Mouse (Mus musculus): Measurements from ENCODE around the gene Rbp3. TPM values are rescaled to one million over a fixed set of nuclear protein-coding genes. Genes with fewer than 3 reads are reported as not detected.
A peak's percentile ranks its signal among the peaks of the same experiment; 100 is the strongest.

Gene Rbp3
- total and polyA plus RNA-seq, 3 experiments = not detected

GRCm38 (mm10) chr14:33952233-33952981 is 1.4 kb upstream of the Rbp3 start:
- dilution Hi-C loops (cut with MboI; ENCODE audit: extremely low pct_ligation_motif_present, extremely low pct_unique_long_range_greater_than_20kb, low sequenced_read_pairs) (no loop called here), in situ Hi-C loops (cut with MboI; ENCODE audit: low pct_ligation_motif_present, low pct_unique_long_range_greater_than_20kb, low sequenced_read_pairs) (no loop called here)
- Histone ChIP-seq H3K9ac (ENCODE audit: insufficient read depth, low read depth) (no peak overlapping the region), H3K36me3 (replicated peaks in 1 of 2; ENCODE audit: control insufficient read depth in 1 of 2, insufficient read depth in 1 of 2, low read length in 1 of 2) (no peaks in the 10 kb centered on the region), H3K4me3 (replicated peaks in 1 of 3; ENCODE audit: low read depth in 2 of 3, low read length in 2 of 3, poor library complexity in 1 of 3) (no peak overlapping the region), H3K27me3 (replicated peaks) (no peaks in the 10 kb centered on the region), H3K9me3 (replicated peaks; ENCODE audit: low read length) (no peaks in the 10 kb centered on the region), H3K79me2 (replicated peaks; ENCODE audit: control insufficient read depth, extremely low read depth, insufficient read depth, poor library complexity, severe bottlenecking) (no peaks in the 10 kb centered on the region), H3K4me1 (ENCODE audit: control insufficient read depth in 1 of 2, insufficient read depth in 2 of 2) (peaks cover 3 to 8% of the 10 kb centered on the region in 2 experiments; a peak in 2 of 4 replicates), H3K4me2 (ENCODE audit: insufficient read depth, low read depth, poor library complexity, severe bottlenecking) (no peak overlapping the region), H3K27ac (ENCODE audit: insufficient read depth, low read depth) (no peak overlapping the region)
- DNase-seq (ENCODE audit: extremely low read depth) = peak; percentile 46
- TF ChIP-seq USF2 (conservative IDR thresholded peaks at IDR 0.05; ENCODE audit: low read depth, low read length) (no peak), NRF1 (IDR thresholded peaks at IDR 0.05; ENCODE audit: low read depth, low read length) (no peak), SMC3 (IDR thresholded peaks at IDR 0.05; ENCODE audit: low read depth, low read length) (no peak), CTCF (conservative IDR thresholded peaks at IDR 0.05 in 1 of 2, IDR thresholded peaks at IDR 0.05 in 1 of 2; ENCODE audit: low read depth in 2 of 2, low read length in 2 of 2) (peak; percentile 39 to 45; a peak in 3 of 4 replicates), MEF2A (IDR thresholded peaks at IDR 0.05; ENCODE audit: borderline replicate concordance, low read depth, low read length) (no peak), JUND (conservative IDR thresholded peaks at IDR 0.05; ENCODE audit: low read depth, low read length) (no peak), ELF1 (IDR thresholded peaks at IDR 0.05; ENCODE audit: low read depth, low read length) (peak; percentile 58), KAT2A (IDR thresholded peaks at IDR 0.05; ENCODE audit: insufficient replicate concordance, low read length) (no peak), ZKSCAN1 (IDR thresholded peaks at IDR 0.05; ENCODE audit: borderline replicate concordance, low read depth, low read length) (no peak), IRF4 (IDR thresholded peaks at IDR 0.05; ENCODE audit: low read depth, low read length) (no peak), RAD21 (IDR thresholded peaks at IDR 0.05; ENCODE audit: low read depth, low read length) (peak; percentile 10), MXI1 (IDR thresholded peaks at IDR 0.05; ENCODE audit: low read depth, low read length) (no peak), UBTF (IDR thresholded peaks at IDR 0.05; ENCODE audit: low read depth, low read length) (no peak)

GRCm38 (mm10) chr14:33956055-33956454 is 2.3 kb downstream of the Rbp3 start:
- dilution Hi-C loops (cut with MboI; ENCODE audit: extremely low pct_ligation_motif_present, extremely low pct_unique_long_range_greater_than_20kb, low sequenced_read_pairs) = no loop called here
- TF ChIP-seq SMC3 (IDR thresholded peaks at IDR 0.05; ENCODE audit: low read depth, low read length) (peak; percentile 6; the same call in 1 of the 2 replicates), CTCF (conservative IDR thresholded peaks at IDR 0.05 in 1 of 2, IDR thresholded peaks at IDR 0.05 in 1 of 2; ENCODE audit: low read depth in 2 of 2, low read length in 2 of 2) (peak; percentile 10 to 43; a peak in 2 of 4 replicates), MAZ (IDR thresholded peaks at IDR 0.05; ENCODE audit: low read depth, low read length) (no peak), GABPA (IDR thresholded peaks at IDR 0.05; ENCODE audit: insufficient replicate concordance, low read depth, low read length) (no peak)

More at GRCm38 (mm10) chr14:33956055-33956454, 2.3 kb downstream of the Rbp3 start:
- in situ Hi-C loops (cut with MboI; ENCODE audit: low pct_ligation_motif_present, low pct_unique_long_range_greater_than_20kb, low sequenced_read_pairs) = no loop called here
- H3K27me3 ChIP-seq (replicated peaks) = no peaks in the 10 kb centered on the region
- no peak for DNase-seq (ENCODE audit: extremely low read depth)
- no peak overlapping the region for H3K4me3 ChIP-seq (replicated peaks in 1 of 3; ENCODE audit: low read depth in 2 of 3, low read length in 2 of 3, poor library complexity in 1 of 3)
- no peak overlapping the region for H3K9ac ChIP-seq (ENCODE audit: insufficient read depth, low read depth)
- no peaks in the 10 kb centered on the region for H3K36me3 ChIP-seq (replicated peaks in 1 of 2; ENCODE audit: control insufficient read depth in 1 of 2, insufficient read depth in 1 of 2, low read length in 1 of 2)
- no peak overlapping the region for H3K27ac ChIP-seq (ENCODE audit: insufficient read depth, low read depth)
- H3K79me2 ChIP-seq (replicated peaks; ENCODE audit: control insufficient read depth, extremely low read depth, insufficient read depth, poor library complexity, severe bottlenecking) = no peaks in the 10 kb centered on the region
- peaks cover 3 to 8% of the 10 kb centered on the region in 2 experiments; a peak in 2 of 4 replicates for H3K4me1 ChIP-seq (ENCODE audit: control insufficient read depth in 1 of 2, insufficient read depth in 2 of 2)
- H3K9me3 ChIP-seq (replicated peaks; ENCODE audit: low read length) = no peaks in the 10 kb centered on the region
- H3K4me2 ChIP-seq (ENCODE audit: insufficient read depth, low read depth, poor library complexity, severe bottlenecking) = no peak overlapping the region

Measured in CH12.LX (cell line).